ENCODE assay signal across 9 mouse cellular contexts in genomic region chr2:181156248-181157121, GRCm38 (mm10). TPM values are rescaled to one million over a fixed set of nuclear protein-coding genes. Genes with fewer than 3 reads are reported as not detected.
DNase-seq lines count a peak whose midpoint lies in the region; ATAC-seq and TF ChIP-seq lines count a peak whose summit lies in the region.
"Had no signal": no experiment of that assay in that cellular context is flagged by ENCODE, and none has a peak within 500 bp of the region (broad histone marks: within the 10 kb centered on the region; RNA-seq: fewer than 3 reads in every experiment).

Gene Eef1a2, minus strand, starts transcription at chr2:181157014.

- DNase-seq in adrenal gland, postnatal 10 days = no peak
- no peak for DNase-seq in embryonic facial prominence, embryonic 14.5 days (ENCODE audit: low spot score)
- DNase-seq in heart, adult 9 months (ENCODE audit: low spot score in 2 of 2) = peak; percentile 57 to 72
- peak; percentile 68 to 84 for DNase-seq in layer of hippocampus, postnatal 25 days (ENCODE audit: extremely low spot score in 1 of 2, low spot score in 1 of 2)
- DNase-seq in spleen, postnatal 4 days (ENCODE audit: low spot score in 2 of 2) = no peak

- peaks cover 66% of the 10 kb centered on the region for H3K27me3 ChIP-seq in E14TG2a.4 (ENCODE audit: insufficient read depth, low read length)
- H3K27me3 ChIP-seq in embryonic facial prominence, embryonic 14.5 days (replicated peaks; ENCODE audit: control insufficient read depth, insufficient read depth, low read length) = peaks cover 38% of the 10 kb centered on the region
- peaks cover 4% of the 10 kb centered on the region; the same call in 1 of the 2 replicates for H3K27me3 ChIP-seq in neural tube, embryonic 14.5 days (ENCODE audit: control insufficient read depth, insufficient read depth, low read length)

- TF ChIP-seq CTCF in E14TG2a.4 (conservative IDR thresholded peaks at IDR 0.05; ENCODE audit: low read length) = no peak

- H3K4me1 ChIP-seq in E14TG2a.4 (replicated peaks; ENCODE audit: low read depth, low read length) = peaks cover 25% of the 10 kb centered on the region
- no peaks in the 10 kb centered on the region for H3K4me1 ChIP-seq in embryonic facial prominence, embryonic 14.5 days (ENCODE audit: control insufficient read depth, insufficient read depth, low read length)
- peaks cover 18% of the 10 kb centered on the region; the same call in 1 of the 2 replicates for H3K4me1 ChIP-seq in neural tube, embryonic 14.5 days (ENCODE audit: control insufficient read depth, insufficient read depth, low read length)

- WGBS in embryonic facial prominence, embryonic 14.5 days = 2% methylated on average over 50 of the region's 55 CpGs
- 2% methylated on average over 53 of the region's 55 CpGs for WGBS in neural tube, embryonic 14.5 days

- H3K36me3 ChIP-seq in E14TG2a.4 (ENCODE audit: insufficient read depth, low read length) = no peaks in the 10 kb centered on the region
- H3K36me3 ChIP-seq in embryonic facial prominence, embryonic 14.5 days (ENCODE audit: control insufficient read depth, insufficient read depth, low read length) = no peaks in the 10 kb centered on the region
- peaks cover 6% of the 10 kb centered on the region for H3K36me3 ChIP-seq in neural tube, embryonic 14.5 days (ENCODE audit: control insufficient read depth, insufficient read depth, low read length)

- H3K27ac ChIP-seq in embryonic facial prominence, embryonic 14.5 days (replicated peaks; ENCODE audit: low read depth, low read length) = no peak within 1 kb of the TSS
- H3K27ac ChIP-seq in neural tube, embryonic 14.5 days (ENCODE audit: low read depth, low read length) = peak within 1 kb of the TSS; percentile 75

- peak; percentile 50; the same call in 1 of the 2 replicates for ATAC-seq in embryonic facial prominence, embryonic 14.5 days (ENCODE audit: low read depth)
- ATAC-seq in neural tube, embryonic 14.5 days (ENCODE audit: low read depth) = peak; percentile 80
- no peak for ATAC-seq in erythroblast, adult 5-6 weeks (replicated peaks; ENCODE audit: low FRiP score, poor library complexity, severe bottlenecking)

- H3K9ac ChIP-seq in embryonic facial prominence, embryonic 14.5 days (ENCODE audit: low read depth, low read length) = peak within 1 kb of the TSS; percentile 37; the same call in 1 of the 2 replicates
- peak within 1 kb of the TSS; percentile 76 for H3K9ac ChIP-seq in neural tube, embryonic 14.5 days (replicated peaks; ENCODE audit: low read depth, low read length)

- peak within 1 kb of the TSS; percentile 79 for H3K4me3 ChIP-seq in E14TG2a.4 (replicated peaks; ENCODE audit: low read length)
- peak within 1 kb of the TSS; percentile 29 for H3K4me3 ChIP-seq in embryonic facial prominence, embryonic 14.5 days (ENCODE audit: low read depth, low read length)
- peak within 1 kb of the TSS; percentile 51 for H3K4me3 ChIP-seq in neural tube, embryonic 14.5 days (ENCODE audit: low read depth, low read length)

- H3K9me3 ChIP-seq in E14TG2a.4 (ENCODE audit: low read length) = no peaks in the 10 kb centered on the region
- no peaks in the 10 kb centered on the region for H3K9me3 ChIP-seq in embryonic facial prominence, embryonic 14.5 days (ENCODE audit: control insufficient read depth, low read length)
- no peaks in the 10 kb centered on the region for H3K9me3 ChIP-seq in neural tube, embryonic 14.5 days (ENCODE audit: control insufficient read depth, low read length)

- H3K4me2 ChIP-seq in embryonic facial prominence, embryonic 14.5 days (ENCODE audit: low read depth, low read length) = peak within 1 kb of the TSS; percentile 51
- H3K4me2 ChIP-seq in neural tube, embryonic 14.5 days (ENCODE audit: low read depth, low read length) = peak within 1 kb of the TSS; percentile 71

RNA-seq across cellular contexts. Expression of gene Eef1a2, which starts in this region (rescaled TPM):
- total RNA-seq in adrenal gland, postnatal 10 days (2021) = 100 to 1,000 TPM in 1 of 2 experiments, 10 to 100 TPM in 1; 69.0 to 168 TPM
- 0.76 and 1.0 TPM in 2 replicates for polyA plus RNA-seq in embryonic facial prominence, embryonic 14.5 days (2014; fragmentation: Nextera tagmentation; extraction: Ambion mirVana)
- total RNA-seq in layer of hippocampus, postnatal 25 days (2021) = 1,000 to 10,000 TPM; 1,080 to 1,201 TPM
- polyA plus RNA-seq in neural tube, embryonic 14.5 days (2014; fragmentation: Nextera tagmentation; extraction: Ambion mirVana) = 17.5 and 24.4 TPM in 2 replicates
- not detected in 2 replicates for total RNA-seq in erythroblast, adult 5-6 weeks (2015; ENCODE audit: low replicate concordance)
- total RNA-seq in erythroblast, adult 5-6 weeks (2017; ENCODE audit: low replicate concordance) = not detected in 2 replicates
- polyA plus RNA-seq: liver, embryonic 16.5 days had no signal

Comparison
In these comparisons a context has a peak if more than half of its experiments do, and no peak if none do; other contexts are left out.
1. RNA of gene Eef1a2 (total RNA-seq): 1,080 to 1,201 TPM in layer of hippocampus, postnatal 25 days and 69.0 to 168 TPM in adrenal gland, postnatal 10 days; not detected in erythroblast, adult 5-6 weeks; every median in the first group is over 10 times any median in the second.
2. RNA of gene Eef1a2 (total RNA-seq): 1,080 to 1,201 TPM in layer of hippocampus, postnatal 25 days; 69.0 to 168 TPM in adrenal gland, postnatal 10 days; every median in the first group is over 4 times any median in the second.
3. H3K4me3 ChIP-seq: peak in every context shown above with its lines; median percentile 79 in E14TG2a.4; 51 in neural tube, embryonic 14.5 days; 29 in embryonic facial prominence, embryonic 14.5 days.
4. DNase-seq: peak in heart, adult 9 months (2 of 2) and layer of hippocampus, postnatal 25 days (2 of 2); none in adrenal gland, postnatal 10 days (single experiment), embryonic facial prominence, embryonic 14.5 days (single experiment) and spleen, postnatal 4 days (0 of 2).